Mouse (Mus musculus) ovary, postnatal 14 days (tissue): ENCODE measurements around the gene Eif4g3.

ENCODE experiments used
- DNase-seq: peaks from one replicate; pipeline ENCODE4 v3.0.0; 2022; ENCODE audit warnings: low spot score

The Eif4g3 gene

GRCm38 (mm10) chr4:138063372-138064265, 70.8 kb downstream of the Eif4g3 start:
- no peak for DNase-seq

GRCm38 (mm10) chr4:138064882-138065592, 72.2 kb downstream of the Eif4g3 start:
- no peak for DNase-seq

GRCm38 (mm10) chr4:138065593-138066169, 72.9 kb downstream of the Eif4g3 start:
- DNase-seq: no peak

GRCm38 (mm10) chr4:138066421-138066820, 73.6 kb downstream of the Eif4g3 start:
- no peak for DNase-seq

- DNase-seq: no peak
Measured at GRCm38 (mm10) chr4:138067858-138068257, 75.0 kb downstream of the Eif4g3 start.

- peak; percentile 27 for DNase-seq
Measured at GRCm38 (mm10) chr4:138068598-138068997, 75.8 kb downstream of the Eif4g3 start.

GRCm38 (mm10) chr4:138069371-138069770, 76.5 kb downstream of the Eif4g3 start:
- DNase-seq: no peak

GRCm38 (mm10) chr4:138071497-138071896, 78.7 kb downstream of the Eif4g3 start:
- no peak for DNase-seq

- DNase-seq: no peak
Measured at GRCm38 (mm10) chr4:138073086-138073485, 80.3 kb downstream of the Eif4g3 start.

- DNase-seq: no peak
Measured at GRCm38 (mm10) chr4:138073531-138073930, 80.7 kb downstream of the Eif4g3 start.

GRCm38 (mm10) chr4:138074896-138075584, 82.2 kb downstream of the Eif4g3 start:
- no peak for DNase-seq

- DNase-seq: no peak
Measured at GRCm38 (mm10) chr4:138077663-138078295, 85.0 kb downstream of the Eif4g3 start.

- DNase-seq: no peak
Measured at GRCm38 (mm10) chr4:138079234-138079633, 86.4 kb downstream of the Eif4g3 start.

GRCm38 (mm10) chr4:138082466-138082865, 89.6 kb downstream of the Eif4g3 start:
- no peak for DNase-seq

- no peak for DNase-seq
Measured at GRCm38 (mm10) chr4:138084103-138084502, 91.3 kb downstream of the Eif4g3 start.

- DNase-seq: no peak
Measured at GRCm38 (mm10) chr4:138084851-138085573, 92.2 kb downstream of the Eif4g3 start.

- no peak for DNase-seq
Measured at GRCm38 (mm10) chr4:138086949-138087348, 94.1 kb downstream of the Eif4g3 start.

- DNase-seq: no peak
Measured at GRCm38 (mm10) chr4:138089512-138089911, 96.7 kb downstream of the Eif4g3 start.

- no peak for DNase-seq
Measured at GRCm38 (mm10) chr4:138091562-138092194, 98.9 kb downstream of the Eif4g3 start.

- DNase-seq: no peak
Measured at GRCm38 (mm10) chr4:138100456-138100855, 107.6 kb downstream of the Eif4g3 start.

- no peak for DNase-seq
Measured at GRCm38 (mm10) chr4:138101795-138102194, 109.0 kb downstream of the Eif4g3 start.
